Mouse (Mus musculus) thymus, postnatal 36 days (tissue): Measurements from ENCODE around the gene Gmeb2.
A peak's percentile ranks its signal among the peaks of the same experiment; 100 is the strongest.

Experiments
- DNase-seq, 2 experiments: peaks; one replicate each; pipeline ENCODE4 v3.0.0; 2022; ENCODE audit warnings: mixed read lengths in 2 of 2

Gene Gmeb2

GRCm38 (mm10) chr2:181287958-181288350 lies at the start of gene Gmeb2:
TSS of gene Gmeb2 (minus strand) at chr2:181288035.
- peak; percentile 90 to 95 for DNase-seq

GRCm38 (mm10) chr2:181334023-181334422 lies 46.2 kb upstream of the Gmeb2 start:
- peak; percentile 58 to 73 for DNase-seq

- DNase-seq, result no peak
Observed at GRCm38 (mm10) chr2:181332542-181332941, 44.7 kb upstream of the Gmeb2 start.

- no peak for DNase-seq
Observed at GRCm38 (mm10) chr2:181326098-181326497, 38.3 kb upstream of the Gmeb2 start.

- DNase-seq, result no peak
Observed at GRCm38 (mm10) chr2:181322136-181322535, 34.3 kb upstream of the Gmeb2 start.

- no peak for DNase-seq
Observed at GRCm38 (mm10) chr2:181320103-181320499, 32.3 kb upstream of the Gmeb2 start.

GRCm38 (mm10) chr2:181319248-181320102 lies 31.6 kb upstream of the Gmeb2 start, which contains the start of gene Rtel1:
TSS of gene Rtel1 (plus strand) at chr2:181319739.
- DNase-seq, result peak; percentile 82 to 85

- DNase-seq, result no peak
Observed at GRCm38 (mm10) chr2:181314080-181314810, 26.4 kb upstream of the Gmeb2 start, which contains the start of gene Stmn3. TSS of gene Stmn3 (minus strand) at chr2:181314500.

GRCm38 (mm10) chr2:181313344-181314079 lies 25.7 kb upstream of the Gmeb2 start:
- no peak for DNase-seq

GRCm38 (mm10) chr2:181313006-181313343 lies 25.1 kb upstream of the Gmeb2 start:
- no peak for DNase-seq

- DNase-seq, result no peak
Observed at GRCm38 (mm10) chr2:181312435-181312834, 24.6 kb upstream of the Gmeb2 start.

GRCm38 (mm10) chr2:181307144-181307804 lies 19.4 kb upstream of the Gmeb2 start:
- DNase-seq, result peak; percentile 64 to 68

- no peak for DNase-seq
Observed at GRCm38 (mm10) chr2:181304944-181305343, 17.1 kb upstream of the Gmeb2 start.

- peak in 1 of 2 experiments; percentile 20 for DNase-seq
Observed at GRCm38 (mm10) chr2:181302041-181302440, 14.2 kb upstream of the Gmeb2 start.

GRCm38 (mm10) chr2:181290937-181291336 lies 3.1 kb upstream of the Gmeb2 start:
- DNase-seq, result no peak

- DNase-seq, result no peak
Observed at GRCm38 (mm10) chr2:181288691-181289090, 856 bp upstream of the Gmeb2 start.

GRCm38 (mm10) chr2:181287338-181287957 lies 387 bp downstream of the Gmeb2 start:
- peak; percentile 85 to 90 for DNase-seq

- DNase-seq, result no peak
Observed at GRCm38 (mm10) chr2:181286629-181287337, 1.1 kb downstream of the Gmeb2 start.

GRCm38 (mm10) chr2:181279968-181280367 lies 7.9 kb downstream of the Gmeb2 start:
- DNase-seq, result no peak

GRCm38 (mm10) chr2:181277866-181278265 lies 10.0 kb downstream of the Gmeb2 start:
- DNase-seq, result no peak

GRCm38 (mm10) chr2:181276766-181277165 lies 11.1 kb downstream of the Gmeb2 start:
- no peak for DNase-seq
